In genomic region chr14:21614103-21614502, GRCm38 (mm10) we compare ENCODE assay signal across 28 mouse cellular contexts.
DNase-seq lines count a peak whose midpoint lies in the region; ATAC-seq and TF ChIP-seq lines count a peak whose summit lies in the region.
"Had no signal": no experiment of that assay in that cellular context is flagged by ENCODE, and none has a peak within 500 bp of the region (broad histone marks: within the 10 kb centered on the region; RNA-seq: fewer than 3 reads in every experiment).

No protein-coding gene starts in this region.

- H3K27me3 ChIP-seq in forebrain, embryonic 15.5 days, result no peaks in the 10 kb centered on the region
- no peaks in the 10 kb centered on the region for H3K27me3 ChIP-seq in forebrain, embryonic 13.5 days
- no peaks in the 10 kb centered on the region for H3K27me3 ChIP-seq in Patski
- H3K27me3 ChIP-seq in neural tube, embryonic 15.5 days (replicated peaks), result no peaks in the 10 kb centered on the region
- H3K27me3 ChIP-seq: CH12.LX; heart, embryonic 15.5 days; liver, embryonic 15.5 days; lung, embryonic 15.5 days; midbrain, embryonic 15.5 days had no signal

- no peak overlapping the region for H3K4me3 ChIP-seq in forebrain, embryonic 15.5 days
- no peak overlapping the region for H3K4me3 ChIP-seq in forebrain, embryonic 13.5 days
- no peak overlapping the region for H3K4me3 ChIP-seq in layer of hippocampus, adult 2 months
- H3K4me3 ChIP-seq in neural tube, embryonic 15.5 days (replicated peaks), result no peak overlapping the region
- H3K4me3 ChIP-seq: embryonic facial prominence, embryonic 10.5 days; heart, embryonic 15.5 days; liver, embryonic 15.5 days; lung, embryonic 15.5 days; midbrain, embryonic 15.5 days had no signal

- peaks cover 35% of the 10 kb centered on the region for H3K4me1 ChIP-seq in forebrain, embryonic 15.5 days
- peaks cover 37% of the 10 kb centered on the region for H3K4me1 ChIP-seq in forebrain, embryonic 13.5 days
- peaks cover 16% of the 10 kb centered on the region for H3K4me1 ChIP-seq in neural tube, embryonic 15.5 days
- H3K4me1 ChIP-seq: embryonic facial prominence, embryonic 10.5 days had no signal

- H3K36me3 ChIP-seq in forebrain, embryonic 15.5 days, result peaks cover 4% of the 10 kb centered on the region; the same call in 1 of the 2 replicates
- H3K36me3 ChIP-seq in forebrain, embryonic 13.5 days (ENCODE audit: poor library complexity, severe bottlenecking), result peaks cover 29% of the 10 kb centered on the region
- H3K36me3 ChIP-seq in neural tube, embryonic 15.5 days, result no peaks in the 10 kb centered on the region
- H3K36me3 ChIP-seq: liver, embryonic 15.5 days; midbrain, embryonic 15.5 days had no signal

- no peak overlapping the region for H3K9ac ChIP-seq in forebrain, embryonic 15.5 days (replicated peaks)
- no peak overlapping the region for H3K9ac ChIP-seq in forebrain, embryonic 13.5 days
- no peak overlapping the region for H3K9ac ChIP-seq in neural tube, embryonic 15.5 days (replicated peaks)
- H3K9ac ChIP-seq: heart, embryonic 15.5 days; liver, embryonic 15.5 days; lung, embryonic 15.5 days; midbrain, embryonic 15.5 days had no signal

- no peak for ATAC-seq in forebrain, embryonic 15.5 days (replicated peaks)
- ATAC-seq in forebrain, embryonic 13.5 days, result no peak
- ATAC-seq in Patski, result peak; percentile 91
- ATAC-seq in neural tube, embryonic 15.5 days (ENCODE audit: low FRiP score), result no peak
- ATAC-seq: hindbrain, postnatal 0 days; intestine, embryonic 16.5 days; midbrain, embryonic 15.5 days had no signal

- WGBS in forebrain, embryonic 15.5 days, result 93% methylated on average over 5 of the region's 5 CpGs
- 88% methylated on average over 5 of the region's 5 CpGs for WGBS in forebrain, embryonic 13.5 days
- 84% methylated on average over 5 of the region's 5 CpGs for WGBS in neural tube, embryonic 15.5 days

- no peaks in the 10 kb centered on the region for H3K9me3 ChIP-seq in forebrain, embryonic 15.5 days
- no peaks in the 10 kb centered on the region for H3K9me3 ChIP-seq in forebrain, embryonic 13.5 days (replicated peaks)
- no peaks in the 10 kb centered on the region for H3K9me3 ChIP-seq in neural tube, embryonic 15.5 days (replicated peaks)
- H3K9me3 ChIP-seq: embryonic facial prominence, embryonic 10.5 days; G1E; heart, embryonic 15.5 days; liver, embryonic 15.5 days; lung, embryonic 15.5 days; midbrain, embryonic 15.5 days had no signal

- POLR2A ChIA-PET in Patski (lab: Charles Lee), result no interaction called here

- peak overlapping the region; percentile 49; the same call in 1 of the 2 replicates for H3K27ac ChIP-seq in forebrain, embryonic 15.5 days (replicated peaks)
- H3K27ac ChIP-seq in forebrain, embryonic 13.5 days, result no peak overlapping the region; the same call in 1 of the 2 replicates
- peak overlapping the region; percentile 5; the same call in 1 of the 2 replicates for H3K27ac ChIP-seq in layer of hippocampus, adult 2 months
- peak overlapping the region; percentile 10; the same call in 1 of the 2 replicates for H3K27ac ChIP-seq in neural tube, embryonic 15.5 days (replicated peaks)
- H3K27ac ChIP-seq: embryonic facial prominence, embryonic 10.5 days; heart, embryonic 15.5 days; hindbrain, postnatal 0 days; liver, embryonic 15.5 days; lung, embryonic 15.5 days; midbrain, embryonic 15.5 days had no signal

- CTCF ChIA-PET in Patski (lab: Charles Lee), result interaction anchor here (0.6 to 1.7 kb wide), 5 partner anchors 9 to 86 kb away, joined by 3 to 5 read pairs (median 3); no protein-coding TSS in a partner anchor

- H3K4me2 ChIP-seq in forebrain, embryonic 15.5 days (replicated peaks), result no peak overlapping the region
- H3K4me2 ChIP-seq in forebrain, embryonic 13.5 days, result no peak overlapping the region
- H3K4me2 ChIP-seq in neural tube, embryonic 15.5 days, result no peak overlapping the region
- H3K4me2 ChIP-seq: heart, embryonic 15.5 days; liver, embryonic 15.5 days; lung, embryonic 15.5 days; midbrain, embryonic 15.5 days had no signal

- in situ Hi-C loops in Patski (cut with MboI; ENCODE audit: low pct_unique_long_range_greater_than_20kb), result no loop called here

- TF ChIP-seq CTCF in layer of hippocampus, adult 2 months (conservative IDR thresholded peaks at IDR 0.05), result no peak
- TF ChIP-seq CTCF in Patski (IDR thresholded peaks at IDR 0.05), result no peak

- no peak for DNase-seq in layer of hippocampus, adult 2 months (ENCODE audit: low spot score in 2 of 2)
- DNase-seq in layer of hippocampus, adult 8-10 months (ENCODE audit: low spot score in 2 of 2), result no peak
- peak; percentile 83 for DNase-seq in Patski (ENCODE audit: low read depth, low spot score)
- no peak for DNase-seq in layer of hippocampus, postnatal 25 days (ENCODE audit: extremely low spot score in 1 of 2, low spot score in 1 of 2)
- DNase-seq in gastrocnemius, postnatal 25 days, result no peak
- DNase-seq: adrenal gland, postnatal 25 days; B cell, adult 2 months; cerebellum, adult 11 months; cerebellum, adult 9-11 months; gastrocnemius, postnatal 14 days; heart, postnatal 36 days; kidney, postnatal 10 days; liver; lung, postnatal 36 days; thymus, adult 18-20 months; thymus, postnatal 36 days had no signal
